Mouse (Mus musculus): ENCODE data around the gene Noto. TPM values are rescaled to one million over a fixed set of nuclear protein-coding genes. Genes with fewer than 3 reads are reported as not detected.

Noto gene
- total RNA-seq (2023) = not detected

GRCm38 (mm10) chr6:85423836-85424379 lies at the start of gene Noto:
TSS of gene Noto (plus strand) at chr6:85423886.

GRCm38 (mm10) chr6:85373951-85374733 lies 49.5 kb upstream of the Noto start, which contains the start of gene Rab11fip5:
TSS of gene Rab11fip5 (minus strand) at chr6:85374634.

GRCm38 (mm10) chr6:85431842-85432431 lies 8.3 kb downstream of the Noto start, which contains the start of gene Smyd5:
TSS of gene Smyd5 (plus strand) at chr6:85431989.

GRCm38 (mm10) chr6:85450697-85451663 lies 27.3 kb downstream of the Noto start, which contains the start of gene Cct7:
TSS of gene Cct7 (plus strand) at chr6:85451514.

GRCm38 (mm10) chr6:85451664-85452410 lies 28.2 kb downstream of the Noto start, which contains the start of gene Pradc1:
TSS of gene Pradc1 (minus strand) at chr6:85451970.

Other genes with a start within 250 kb of the Noto start
- gene Emx1, start 236.4 kb upstream of the Noto start, total RNA-seq (2023) = not detected
- gene Sfxn5, start 90.5 kb upstream of the Noto start, total RNA-seq (2023) = 10 to 100 TPM; 15.6 to 16.1 TPM
- gene Rab11fip5, start 49.3 kb upstream of the Noto start, total RNA-seq (2023) = 1 to 10 TPM; 1.1 to 1.3 TPM
- gene Smyd5, start 8.1 kb downstream of the Noto start, total RNA-seq (2023) = 10 to 100 TPM; 46.6 to 50.5 TPM
- 100 to 1,000 TPM; 151 to 175 TPM for gene Cct7, start 27.6 kb downstream of the Noto start, total RNA-seq (2023)
- gene Pradc1, start 28.1 kb downstream of the Noto start, total RNA-seq (2023) = 10 to 100 TPM; 15.7 to 17.2 TPM
- gene Fbxo41, start 79.1 kb downstream of the Noto start, total RNA-seq (2023) = not detected
- gene Egr4, start 89.7 kb downstream of the Noto start, total RNA-seq (2023) = under 1 TPM in 1 of 2 experiments, not detected in 1; 0.42 TPM
- gene Alms1, start 163.6 kb downstream of the Noto start, total RNA-seq (2023) = 1 to 10 TPM; 4.4 to 6.1 TPM

Measured in B cell, adult 67 days (primary cell).